10 mouse cellular contexts compared by ENCODE assay signal in genomic region chr11:50476971-50477370, GRCm38 (mm10). TPM values are rescaled to one million over a fixed set of nuclear protein-coding genes. Genes with fewer than 3 reads are reported as not detected.
DNase-seq lines count a peak whose midpoint lies in the region; ATAC-seq lines count a peak whose summit lies in the region.
"Had no signal": no experiment of that assay in that cellular context is flagged by ENCODE, and none has a peak within 500 bp of the region (broad histone marks: within the 10 kb centered on the region; RNA-seq: fewer than 3 reads in every experiment).

No protein-coding gene starts in this region.

- H3K27ac ChIP-seq in forebrain, embryonic 12.5 days: peak overlapping the region; percentile 38; the same call in 1 of the 2 replicates
- H3K27ac ChIP-seq in forebrain, embryonic 11.5 days (ENCODE audit: low read depth, low read length): no peak overlapping the region
- H3K27ac ChIP-seq in limb, embryonic 11.5 days (replicated peaks; ENCODE audit: low read depth, low read length): no peak overlapping the region
- no peak overlapping the region for H3K27ac ChIP-seq in limb, embryonic 10.5 days
- H3K27ac ChIP-seq in forebrain, embryonic 14.5 days (ENCODE audit: low read depth, low read length): peak overlapping the region; percentile 21; the same call in 1 of the 2 replicates
- no peak overlapping the region for H3K27ac ChIP-seq in limb, embryonic 13.5 days

- DNase-seq in forebrain, embryonic 11.5 days (ENCODE audit: low spot score): no peak
- peak; percentile 39 for DNase-seq in limb, embryonic 11.5 days (ENCODE audit: low spot score)
- DNase-seq in limb, embryonic 10.5 days (ENCODE audit: low spot score): no peak
- DNase-seq in forebrain, embryonic 14.5 days (ENCODE audit: low spot score): peak; percentile 92
- no peak for DNase-seq in adrenal gland, postnatal 36 days
- no peak for DNase-seq in cerebellum, adult 9-10 months
- DNase-seq: cerebellum, adult 2 months; liver, postnatal 0 days had no signal

- peak; percentile 85; the same call in 1 of the 2 replicates for ATAC-seq in forebrain, embryonic 12.5 days (ENCODE audit: low FRiP score)
- ATAC-seq in forebrain, embryonic 11.5 days (replicated peaks; ENCODE audit: low FRiP score): no peak
- ATAC-seq in limb, embryonic 11.5 days (ENCODE audit: insufficient number of reproducible peaks, low FRiP score, low TSS enrichment, low read depth): no peak; the same call in 1 of the 2 replicates
- peak; percentile 94 for ATAC-seq in forebrain, embryonic 14.5 days
- ATAC-seq in limb, embryonic 13.5 days (ENCODE audit: low FRiP score, low read depth): peak; percentile 54; the same call in 1 of the 2 replicates
- ATAC-seq: liver, postnatal 0 days had no signal

- H3K27me3 ChIP-seq in forebrain, embryonic 12.5 days: 0 out of 2 replicates have a peak, but pooled peaks cover 3% of the 10 kb centered on the region
- no peaks in the 10 kb centered on the region for H3K27me3 ChIP-seq in forebrain, embryonic 11.5 days (ENCODE audit: control insufficient read depth, insufficient read depth, low read length)
- no peaks in the 10 kb centered on the region for H3K27me3 ChIP-seq in limb, embryonic 11.5 days (ENCODE audit: control insufficient read depth, insufficient read depth, low read length)
- no peaks in the 10 kb centered on the region for H3K27me3 ChIP-seq in limb, embryonic 10.5 days (ENCODE audit: low read depth, poor library complexity, severe bottlenecking)
- H3K27me3 ChIP-seq in forebrain, embryonic 14.5 days (replicated peaks; ENCODE audit: control insufficient read depth, insufficient read depth, low read length): no peaks in the 10 kb centered on the region
- H3K27me3 ChIP-seq in limb, embryonic 13.5 days: no peaks in the 10 kb centered on the region

- H3K36me3 ChIP-seq in forebrain, embryonic 12.5 days (replicated peaks): no peaks in the 10 kb centered on the region
- H3K36me3 ChIP-seq in forebrain, embryonic 11.5 days (ENCODE audit: control insufficient read depth, insufficient read depth, low read length): no peaks in the 10 kb centered on the region
- no peaks in the 10 kb centered on the region for H3K36me3 ChIP-seq in limb, embryonic 11.5 days (ENCODE audit: control insufficient read depth, insufficient read depth, low read length)
- no peaks in the 10 kb centered on the region for H3K36me3 ChIP-seq in limb, embryonic 10.5 days
- no peaks in the 10 kb centered on the region for H3K36me3 ChIP-seq in forebrain, embryonic 14.5 days (ENCODE audit: control insufficient read depth, insufficient read depth, low read length)
- H3K36me3 ChIP-seq in limb, embryonic 13.5 days: no peaks in the 10 kb centered on the region

- 15% methylated on average over 6 of the region's 6 CpGs for WGBS in forebrain, embryonic 12.5 days
- WGBS in forebrain, embryonic 11.5 days: 52% methylated on average over 6 of the region's 6 CpGs
- 30% methylated on average over 6 of the region's 6 CpGs for WGBS in limb, embryonic 11.5 days
- 56% methylated on average over 6 of the region's 6 CpGs for WGBS in limb, embryonic 10.5 days
- WGBS in forebrain, embryonic 14.5 days: 6% methylated on average over 6 of the region's 6 CpGs
- WGBS in limb, embryonic 13.5 days: 14% methylated on average over 6 of the region's 6 CpGs

- no peak overlapping the region for H3K4me3 ChIP-seq in forebrain, embryonic 12.5 days (replicated peaks)
- no peak overlapping the region for H3K4me3 ChIP-seq in forebrain, embryonic 11.5 days (ENCODE audit: low read depth, low read length)
- no peak overlapping the region for H3K4me3 ChIP-seq in limb, embryonic 11.5 days (ENCODE audit: low read depth, low read length)
- H3K4me3 ChIP-seq in limb, embryonic 10.5 days: no peak overlapping the region
- H3K4me3 ChIP-seq in forebrain, embryonic 14.5 days (ENCODE audit: low read depth, low read length): no peak overlapping the region
- no peak overlapping the region for H3K4me3 ChIP-seq in limb, embryonic 13.5 days

- no peak overlapping the region for H3K4me2 ChIP-seq in forebrain, embryonic 12.5 days
- no peak overlapping the region for H3K4me2 ChIP-seq in forebrain, embryonic 11.5 days (ENCODE audit: low read depth, low read length, severe bottlenecking)
- no peak overlapping the region for H3K4me2 ChIP-seq in limb, embryonic 11.5 days (ENCODE audit: low read depth, severe bottlenecking)
- no peak overlapping the region; the same call in 1 of the 2 replicates for H3K4me2 ChIP-seq in forebrain, embryonic 14.5 days (ENCODE audit: low read length)
- 0 out of 2 replicates have a peak overlapping the region, but pooled peaks have one; percentile 4 for H3K4me2 ChIP-seq in limb, embryonic 13.5 days (replicated peaks)

- no peaks in the 10 kb centered on the region for H3K9me3 ChIP-seq in forebrain, embryonic 12.5 days
- H3K9me3 ChIP-seq in forebrain, embryonic 11.5 days (ENCODE audit: control insufficient read depth, low read length): no peaks in the 10 kb centered on the region
- H3K9me3 ChIP-seq in limb, embryonic 11.5 days (ENCODE audit: control insufficient read depth, low read length): no peaks in the 10 kb centered on the region
- H3K9me3 ChIP-seq in limb, embryonic 10.5 days (replicated peaks): no peaks in the 10 kb centered on the region
- H3K9me3 ChIP-seq in forebrain, embryonic 14.5 days (replicated peaks; ENCODE audit: control insufficient read depth, low read length): no peaks in the 10 kb centered on the region
- no peaks in the 10 kb centered on the region for H3K9me3 ChIP-seq in limb, embryonic 13.5 days

- H3K9ac ChIP-seq in forebrain, embryonic 12.5 days: no peak overlapping the region
- no peak overlapping the region for H3K9ac ChIP-seq in forebrain, embryonic 11.5 days (ENCODE audit: low read length)
- no peak overlapping the region for H3K9ac ChIP-seq in limb, embryonic 11.5 days (ENCODE audit: low read length)
- no peak overlapping the region for H3K9ac ChIP-seq in forebrain, embryonic 14.5 days (ENCODE audit: low read length)
- H3K9ac ChIP-seq in limb, embryonic 13.5 days: no peak overlapping the region
- H3K9ac ChIP-seq: liver, postnatal 0 days had no signal

- peaks cover 16% of the 10 kb centered on the region for H3K4me1 ChIP-seq in forebrain, embryonic 12.5 days
- H3K4me1 ChIP-seq in forebrain, embryonic 11.5 days (replicated peaks; ENCODE audit: control insufficient read depth, insufficient read depth, low read length): no peaks in the 10 kb centered on the region
- peaks cover 6% of the 10 kb centered on the region; the same call in 1 of the 2 replicates for H3K4me1 ChIP-seq in limb, embryonic 11.5 days (ENCODE audit: control insufficient read depth, insufficient read depth, low read length)
- peaks cover 14% of the 10 kb centered on the region; the same call in 1 of the 2 replicates for H3K4me1 ChIP-seq in limb, embryonic 10.5 days
- H3K4me1 ChIP-seq in forebrain, embryonic 14.5 days (ENCODE audit: control insufficient read depth, insufficient read depth, low read length): peaks cover 14% of the 10 kb centered on the region
- H3K4me1 ChIP-seq in limb, embryonic 13.5 days: peaks cover 16% of the 10 kb centered on the region

RNA-seq across cellular contexts. Expression of gene Rufy1, which starts 46.0 kb away (rescaled TPM):
- 30.7 and 31.5 TPM in 2 replicates for polyA plus RNA-seq in forebrain, embryonic 12.5 days (2016; fragmentation: Nextera tagmentation; extraction: Ambion mirVana)
- polyA plus RNA-seq in forebrain, embryonic 11.5 days (2014; fragmentation: Nextera tagmentation; extraction: Ambion mirVana): 23.9 and 26.7 TPM in 2 replicates
- polyA plus RNA-seq in limb, embryonic 11.5 days (2014; fragmentation: Nextera tagmentation; extraction: Ambion mirVana): 28.1 and 28.6 TPM in 2 replicates
- polyA plus RNA-seq in limb, embryonic 10.5 days (2016; fragmentation: Nextera tagmentation; extraction: Ambion mirVana): 22.5 and 22.6 TPM in 2 replicates
- 27.2 and 32.7 TPM in 2 replicates for polyA plus RNA-seq in forebrain, embryonic 14.5 days (2014; fragmentation: Nextera tagmentation; extraction: Ambion mirVana)
- 22.8 and 27.9 TPM in 2 replicates for polyA plus RNA-seq in limb, embryonic 13.5 days (2015; fragmentation: Nextera tagmentation; extraction: Ambion mirVana)
- 10 to 100 TPM; 38.2 to 39.8 TPM for total RNA-seq in adrenal gland, postnatal 36 days (2021)

Comparison
In these comparisons a context has a peak if more than half of its experiments do, and no peak if none do; other contexts are left out.
1. ATAC-seq: peak in forebrain, embryonic 12.5 days (single experiment), forebrain, embryonic 14.5 days (single experiment) and limb, embryonic 13.5 days (single experiment); none in forebrain, embryonic 11.5 days (single experiment) and limb, embryonic 11.5 days (single experiment).
2. H3K27ac ChIP-seq: peak in forebrain, embryonic 12.5 days (single experiment) and forebrain, embryonic 14.5 days (single experiment); none in forebrain, embryonic 11.5 days (single experiment), limb, embryonic 11.5 days (single experiment), limb, embryonic 10.5 days (single experiment) and limb, embryonic 13.5 days (single experiment).
3. DNase-seq: peak in limb, embryonic 11.5 days (single experiment) and forebrain, embryonic 14.5 days (single experiment); none in forebrain, embryonic 11.5 days (single experiment), limb, embryonic 10.5 days (single experiment), adrenal gland, postnatal 36 days (0 of 2) and cerebellum, adult 9-10 months (single experiment).